Mouse (Mus musculus) forebrain, embryonic 11.5 days (tissue): ENCODE results near the gene Foxo4. TPM values are rescaled to one million over a fixed set of nuclear protein-coding genes. Genes with fewer than 3 reads are reported as not detected.

Experiments
- ATAC-seq: fragments of 200-750 bp; cut with Nextera tagmentation; replicated peaks from 2 replicates; pipeline ENCODE4 v1.8.0; 2017; ENCODE audit warnings: moderate TSS enrichment; ENCODE audit not compliant: low FRiP score
- DNase-seq: peaks from one replicate; pipeline ENCODE4 v3.0.0-alpha.2; 2017; ENCODE audit warnings: low spot score
- H3K27ac ChIP-seq: fragments of 300-500 bp; sonication (generic); 2 replicates; pipeline ENCODE4 v1.5.1; 2014; ENCODE audit warnings: low read depth, low read length
- H3K27me3 ChIP-seq: fragments of 300-500 bp; sonication (generic); 2 replicates; pipeline ENCODE4 v1.6.1; 2014; ENCODE audit warnings: mild to moderate bottlenecking, low read length, mixed read lengths; ENCODE audit not compliant: control insufficient read depth, insufficient read depth
- H3K36me3 ChIP-seq: fragments of 300-500 bp; sonication (generic); 2 replicates; pipeline ENCODE4 v1.6.1; 2014; ENCODE audit warnings: mild to moderate bottlenecking, low read length, moderate library complexity, mixed read lengths; ENCODE audit not compliant: control insufficient read depth, insufficient read depth
- H3K4me1 ChIP-seq: fragments of 300-500 bp; sonication (generic); replicated peaks from 2 replicates; pipeline ENCODE4 v1.6.1; 2014; ENCODE audit warnings: low read length, mixed read lengths; ENCODE audit not compliant: control insufficient read depth, insufficient read depth
- H3K4me2 ChIP-seq: fragments of 300-500 bp; sonication (generic); 2 replicates; pipeline ENCODE4 v1.6.1; 2014; ENCODE audit warnings: low read depth, mild to moderate bottlenecking, low read length, moderate library complexity, mixed read lengths; ENCODE audit not compliant: severe bottlenecking
- H3K4me3 ChIP-seq: fragments of 300-500 bp; sonication (generic); 2 replicates; pipeline ENCODE4 v1.5.1; 2014; ENCODE audit warnings: low read depth, low read length
- H3K9ac ChIP-seq: fragments of 300-500 bp; sonication (generic); 2 replicates; pipeline ENCODE4 v1.6.1; 2014; ENCODE audit warnings: low read length
- H3K9me3 ChIP-seq: fragments of 300-500 bp; sonication (generic); 2 replicates; pipeline ENCODE4 v1.6.1; 2016; ENCODE audit warnings: low read length, mixed read lengths; ENCODE audit not compliant: control insufficient read depth
- WGBS: fragments of 180-500 bp; shearing (Covaris S2); extraction: QIAGEN DNeasy Blood & Tissue Kit; methylation state at CpG from one replicate; pipeline ENCODE4 v1.1.7; 2014; 5-methylcytosine and 5-hydroxymethylcytosine counted together
- polyA plus RNA-seq: library from polyadenylated mRNA; unstranded; fragments of >200 nt; fragmentation: Nextera tagmentation; extraction: Ambion mirVana; gene quantifications from 2 replicates; pipeline ENCODE4 v1.2.1, GENCODE M21; 2014

Gene Foxo4
- polyA plus RNA-seq, 1 experiment from 2014 or later, result 1.3 TPM

DNA sequence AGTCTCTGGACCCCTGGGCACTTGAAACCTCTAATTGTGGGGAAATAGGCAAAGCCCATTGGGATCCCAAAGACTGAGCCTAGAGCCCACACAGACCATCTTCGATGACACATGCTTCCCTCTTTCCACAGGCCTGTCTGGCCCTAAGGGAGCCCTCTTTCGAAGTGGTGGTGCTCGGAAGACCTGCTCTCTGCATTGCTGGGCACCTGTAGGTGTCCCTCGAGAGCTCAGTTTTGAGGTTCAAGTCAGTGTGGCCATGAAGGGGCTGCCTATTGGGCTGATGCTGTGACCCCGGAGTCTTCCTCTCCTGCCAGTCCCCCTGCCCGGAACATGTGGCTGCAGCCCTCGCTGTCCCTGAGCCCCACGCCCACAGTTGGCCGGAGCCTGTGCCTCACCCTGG, 47.3 kb downstream of the Foxo4 start:
- H3K4me3 ChIP-seq, result no peak overlapping the region
- 69% methylated on average over 9 of the region's 9 CpGs for WGBS
- H3K36me3 ChIP-seq, result no peaks in the 10 kb centered on the region
- no peak for ATAC-seq
- peaks cover 12% of the 10 kb centered on the region for H3K4me1 ChIP-seq
- DNase-seq, result no peak
- peaks cover 3% of the 10 kb centered on the region; the same call in 1 of the 2 replicates for H3K27me3 ChIP-seq
- H3K4me2 ChIP-seq, result 0 out of 2 replicates have a peak overlapping the region, but pooled peaks have one; percentile 1
- no peak overlapping the region for H3K27ac ChIP-seq
- no peaks in the 10 kb centered on the region for H3K9me3 ChIP-seq
- H3K9ac ChIP-seq, result no peak overlapping the region; the same call in 1 of the 2 replicates

DNA sequence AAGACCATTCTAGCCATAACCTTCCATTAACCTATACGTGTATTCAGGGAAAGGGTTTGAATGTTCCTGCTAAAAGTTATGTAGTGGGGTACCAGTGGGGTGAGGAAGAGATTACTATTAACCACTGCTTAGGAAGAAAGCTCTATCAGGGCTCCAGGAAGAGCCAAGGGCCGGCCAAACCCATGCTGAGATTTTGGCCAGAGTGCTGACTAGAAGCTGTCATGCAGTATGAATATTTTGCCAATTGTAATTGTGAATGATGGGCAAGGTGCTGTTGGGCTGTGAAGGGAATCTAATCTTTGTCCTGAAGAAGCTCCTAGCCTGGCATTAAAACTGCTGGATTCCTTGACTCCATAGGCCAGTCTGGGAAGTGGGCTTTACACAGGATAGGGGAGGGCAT, 50.3 kb downstream of the Foxo4 start:
- H3K36me3 ChIP-seq, result no peaks in the 10 kb centered on the region
- no peak overlapping the region for H3K27ac ChIP-seq
- ATAC-seq, result no peak
- no peak overlapping the region for H3K4me2 ChIP-seq
- WGBS, result 48% methylated on average over 2 of the region's 2 CpGs
- no peak for DNase-seq
- no peaks in the 10 kb centered on the region for H3K9me3 ChIP-seq
- H3K4me1 ChIP-seq, result peaks cover 12% of the 10 kb centered on the region
- no peak overlapping the region for H3K4me3 ChIP-seq
- no peak overlapping the region for H3K9ac ChIP-seq
- H3K27me3 ChIP-seq, result peaks cover 3% of the 10 kb centered on the region; the same call in 1 of the 2 replicates

DNA sequence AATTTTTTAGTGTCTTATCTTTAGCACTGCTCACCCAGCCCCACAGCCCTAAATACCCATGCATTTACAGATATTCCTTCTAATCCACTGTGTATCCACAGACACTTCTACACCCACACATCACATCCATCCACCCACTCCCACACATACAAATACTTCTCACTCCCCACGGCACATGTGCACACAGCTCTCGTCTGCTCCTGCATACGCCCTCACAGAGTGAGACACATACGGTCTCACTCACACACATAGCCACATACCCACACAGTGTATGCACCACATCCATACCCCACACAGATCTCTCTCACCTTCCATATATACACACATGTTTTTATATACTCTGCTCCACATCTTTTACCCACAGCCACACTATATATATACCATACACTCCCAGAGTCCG, 55.0 kb downstream of the Foxo4 start:
- peaks cover 3% of the 10 kb centered on the region; the same call in 1 of the 2 replicates for H3K27me3 ChIP-seq
- no peaks in the 10 kb centered on the region for H3K9me3 ChIP-seq
- H3K9ac ChIP-seq, result no peak overlapping the region
- H3K36me3 ChIP-seq, result no peaks in the 10 kb centered on the region; the same call in 1 of the 2 replicates
- H3K27ac ChIP-seq, result no peak overlapping the region
- ATAC-seq, result no peak
- H3K4me1 ChIP-seq, result no peaks in the 10 kb centered on the region; the same call in 1 of the 2 replicates
- 93% methylated on average over 5 of the region's 5 CpGs for WGBS
- no peak overlapping the region for H3K4me3 ChIP-seq
- DNase-seq, result no peak
- no peak overlapping the region for H3K4me2 ChIP-seq

Other genes starting within 250 kb of the Foxo4 start
- not detected in 2 replicates for gene Tex11, start 194.9 kb upstream of the Foxo4 start, polyA plus RNA-seq
- 1.1 and 1.2 TPM in 2 replicates for gene Slc7a3, start 168.5 kb upstream of the Foxo4 start, polyA plus RNA-seq
- 56.0 and 57.5 TPM in 2 replicates for gene Snx12, start 32.0 kb upstream of the Foxo4 start, polyA plus RNA-seq
- gene Gm614, start 9.5 kb downstream of the Foxo4 start, polyA plus RNA-seq, result not detected in 2 replicates
- gene Il2rg, start 13.7 kb downstream of the Foxo4 start, polyA plus RNA-seq, result 1.7 and 1.9 TPM in 2 replicates
- not detected in 2 replicates for gene Gm20489, start 14.5 kb downstream of the Foxo4 start, polyA plus RNA-seq
- gene Med12, start 19.5 kb downstream of the Foxo4 start, polyA plus RNA-seq, result 46.5 and 47.6 TPM in 2 replicates
- 28.1 and 32.1 TPM in 2 replicates for gene Nlgn3, start 44.6 kb downstream of the Foxo4 start, polyA plus RNA-seq
- not detected in 2 replicates for gene Gjb1, start 121.8 kb downstream of the Foxo4 start, polyA plus RNA-seq
- 24.4 and 25.6 TPM in 2 replicates for gene Zmym3, start 166.3 kb downstream of the Foxo4 start, polyA plus RNA-seq
- 671 and 672 TPM in 2 replicates for gene Nono, start 174.8 kb downstream of the Foxo4 start, polyA plus RNA-seq
- gene Itgb1bp2, start 194.6 kb downstream of the Foxo4 start, polyA plus RNA-seq, result 3.0 and 3.5 TPM in 2 replicates